Mouse (Mus musculus) erythroblast, embryonic 14.5 days (primary cell): ENCODE measurements around the gene Gm9376. TPM values are rescaled to one million over a fixed set of nuclear protein-coding genes. Genes with fewer than 3 reads are reported as not detected.

ENCODE experiments used
- H3K27me3 ChIP-seq: 2 replicates; pipeline ENCODE4 v1.6.1; 2012; ENCODE audit warnings: inconsistent platforms; ENCODE audit not compliant: control insufficient read depth
- H3K36me3 ChIP-seq: 2 replicates; pipeline ENCODE4 v1.6.1; 2012; ENCODE audit warnings: mild to moderate bottlenecking, inconsistent platforms; ENCODE audit not compliant: control insufficient read depth
- H3K4me1 ChIP-seq: 2 replicates; pipeline ENCODE4 v1.6.1; 2012; ENCODE audit warnings: inconsistent platforms; ENCODE audit not compliant: control insufficient read depth
- H3K4me3 ChIP-seq: replicated peaks from 2 replicates; pipeline ENCODE3; 2012; ENCODE audit warnings: moderate library complexity, mild to moderate bottlenecking, inconsistent platforms
- H3K9me3 ChIP-seq: 2 replicates; pipeline ENCODE4 v1.6.1; 2012; ENCODE audit warnings: low read length, inconsistent platforms, mixed read lengths; ENCODE audit not compliant: control insufficient read depth
- GATA1 ChIP-seq: IDR thresholded peaks from 2 replicates; pipeline ENCODE4 v1.6.1; 2012; ENCODE audit warnings: low read length, inconsistent platforms, mixed read lengths
- TAL1 ChIP-seq: IDR thresholded peaks from 3 replicates; pipeline ENCODE4 v1.6.1; 2012; ENCODE audit warnings: low read length, inconsistent platforms, mixed read lengths
- polyA plus RNA-seq: library from polyadenylated mRNA; stranded (reverse); fragments of >175 nt; gene quantifications from 2 replicates; pipeline ENCODE4 v1.2.3, GENCODE M21; 2012

Gene Gm9376
- polyA plus RNA-seq, 1 experiment, result not detected

DNA sequence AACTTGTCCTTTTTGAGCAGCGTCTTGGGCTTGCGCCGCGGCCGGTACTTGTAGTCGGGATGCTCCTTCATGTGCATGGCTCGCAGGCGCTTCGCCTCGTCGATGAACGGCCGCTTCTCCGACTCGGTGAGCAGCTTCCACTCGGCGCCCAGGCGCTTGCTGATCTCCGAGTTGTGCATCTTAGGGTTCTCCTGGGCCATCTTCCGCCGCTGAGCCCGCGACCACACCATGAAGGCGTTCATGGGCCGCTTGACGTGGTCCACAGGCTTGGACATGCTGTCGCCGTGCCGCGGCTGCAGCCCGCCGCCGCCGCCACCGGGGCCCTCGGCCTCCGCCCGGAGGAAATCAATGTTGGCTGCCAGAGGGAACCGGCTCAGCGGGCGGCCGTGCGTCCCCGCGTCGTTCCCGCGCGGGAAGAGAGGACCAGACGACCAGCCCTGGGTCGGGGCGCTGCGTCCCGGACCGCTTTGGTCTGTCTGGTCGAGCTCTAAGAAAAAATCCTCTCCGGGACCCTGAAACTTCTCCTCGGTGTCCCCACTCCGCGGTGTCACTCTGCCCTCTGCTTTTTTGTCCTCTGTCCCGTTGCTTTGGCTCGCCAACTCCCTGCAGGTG is 31.3 kb upstream of the Gm9376 start:
- no peak for TF ChIP-seq GATA1
- TF ChIP-seq TAL1, result no peak
- H3K9me3 ChIP-seq, result peaks cover 8% of the 10 kb centered on the region; the same call in 1 of the 2 replicates
- peaks cover 100% of the 10 kb centered on the region for H3K27me3 ChIP-seq
- no peaks in the 10 kb centered on the region; the same call in 1 of the 2 replicates for H3K4me1 ChIP-seq
- no peaks in the 10 kb centered on the region for H3K36me3 ChIP-seq
- H3K4me3 ChIP-seq, result no peak overlapping the region

DNA sequence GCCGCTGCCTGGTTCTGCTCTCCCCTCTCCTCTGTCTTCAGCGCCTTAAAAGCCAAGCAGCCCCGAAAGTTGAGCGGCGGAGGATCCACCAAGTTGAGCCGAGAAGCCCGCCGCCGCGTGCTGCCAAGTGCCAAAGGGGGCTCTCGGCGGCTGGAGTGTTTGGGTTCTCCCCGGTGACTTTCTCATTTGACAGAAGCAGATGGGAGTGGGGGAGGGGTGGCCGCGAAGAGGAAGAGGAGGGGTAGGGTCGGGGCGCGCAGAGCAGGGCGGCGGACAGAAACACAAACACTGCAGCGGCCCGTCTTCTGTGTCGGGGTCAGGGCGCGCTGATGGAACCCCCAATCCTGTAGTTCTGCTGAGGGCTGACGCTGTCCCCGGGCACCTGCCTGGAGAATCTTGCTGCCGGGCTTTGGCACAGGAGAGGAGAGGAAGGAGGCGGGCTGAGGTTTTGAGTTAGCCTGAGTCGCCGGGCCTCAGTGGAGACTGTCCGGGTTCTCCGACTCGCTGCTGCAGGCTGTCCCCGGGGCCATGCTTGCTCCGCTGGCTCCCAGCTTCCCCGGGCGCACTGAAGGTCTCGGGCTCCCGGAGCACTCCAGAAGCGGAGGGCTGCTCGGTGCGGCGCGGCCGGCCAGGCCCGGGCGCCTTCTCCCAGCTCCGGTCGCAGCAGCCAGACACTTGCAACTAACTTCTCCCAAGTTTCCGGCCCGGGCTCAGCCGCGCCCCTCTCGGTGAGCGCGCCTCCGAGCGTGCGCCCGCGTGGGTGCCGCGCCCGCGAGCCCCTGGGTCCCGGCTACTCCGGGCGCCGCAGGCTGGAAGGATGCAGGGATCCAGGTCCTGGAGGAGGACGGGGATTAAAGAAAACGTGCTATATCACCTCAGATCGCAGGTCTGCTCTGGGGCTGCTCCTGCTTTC is 30.5 kb upstream of the Gm9376 start:
- Histone ChIP-seq H3K4me1 (no peaks in the 10 kb centered on the region; the same call in 1 of the 2 replicates), H3K9me3 (peaks cover 8% of the 10 kb centered on the region; the same call in 1 of the 2 replicates), H3K4me3 (peak overlapping the region; percentile 18), H3K27me3 (peaks cover 96% of the 10 kb centered on the region), H3K36me3 (no peaks in the 10 kb centered on the region)
- TF ChIP-seq TAL1 (no peak), GATA1 (no peak)

DNA sequence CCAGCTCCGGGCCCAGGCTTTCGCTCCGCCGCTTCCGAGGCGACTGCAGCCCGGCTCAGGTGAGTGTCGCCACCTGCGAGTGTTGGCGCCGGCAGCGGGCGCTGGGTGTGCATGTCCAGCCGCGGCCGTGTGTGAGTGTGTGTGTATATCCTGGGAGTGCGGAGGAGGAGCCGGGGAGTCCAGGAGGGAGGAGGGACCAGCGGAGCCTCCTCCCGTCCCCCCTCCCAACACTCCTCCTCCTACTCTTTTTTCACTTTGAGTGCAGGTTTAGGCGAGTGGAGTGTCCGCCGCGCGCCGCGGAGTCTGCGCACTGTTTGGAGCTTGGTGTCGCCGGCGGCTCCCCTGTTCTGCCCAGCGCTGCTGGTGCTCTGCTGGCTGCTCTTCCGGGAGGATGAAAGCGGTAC is 29.9 kb upstream of the Gm9376 start, which contains the start of gene Sox21:
Gene Sox21, minus strand, starts transcription at position 145 of the 404 bp plus-strand sequence.
- peak within 1 kb of the TSS; percentile 18 for H3K4me3 ChIP-seq
- H3K27me3 ChIP-seq, result peaks cover 90% of the 10 kb centered on the region
- H3K9me3 ChIP-seq, result peaks cover 8% of the 10 kb centered on the region; the same call in 1 of the 2 replicates
- no peaks in the 10 kb centered on the region; the same call in 1 of the 2 replicates for H3K4me1 ChIP-seq
- no peaks in the 10 kb centered on the region for H3K36me3 ChIP-seq
- TF ChIP-seq TAL1 (no peak), GATA1 (no peak)

DNA sequence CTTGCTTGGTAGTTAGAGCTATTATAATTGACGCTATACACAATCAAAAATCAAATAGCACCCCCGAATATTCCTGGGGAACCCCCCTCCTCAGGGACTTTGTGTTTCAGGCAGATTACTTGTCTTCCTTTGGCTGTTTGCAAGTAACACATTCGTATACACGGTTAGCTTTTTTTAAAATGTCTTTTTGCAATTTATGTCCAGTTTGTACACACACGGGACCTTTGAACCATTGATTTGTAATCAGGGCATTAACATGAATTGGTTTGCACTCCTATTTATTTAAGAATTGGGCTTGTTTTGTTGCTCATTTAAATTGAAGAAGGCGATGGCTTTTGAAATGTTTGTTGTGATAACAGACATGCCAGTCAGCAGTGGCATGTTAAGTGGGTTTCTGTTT is 29.0 kb upstream of the Gm9376 start:
- Histone ChIP-seq H3K27me3 (peaks cover 81% of the 10 kb centered on the region), H3K36me3 (no peaks in the 10 kb centered on the region), H3K9me3 (peaks cover 8% of the 10 kb centered on the region; the same call in 1 of the 2 replicates), H3K4me1 (no peaks in the 10 kb centered on the region; the same call in 1 of the 2 replicates), H3K4me3 (no peak overlapping the region)
- no peak for TF ChIP-seq TAL1
- no peak for TF ChIP-seq GATA1

DNA sequence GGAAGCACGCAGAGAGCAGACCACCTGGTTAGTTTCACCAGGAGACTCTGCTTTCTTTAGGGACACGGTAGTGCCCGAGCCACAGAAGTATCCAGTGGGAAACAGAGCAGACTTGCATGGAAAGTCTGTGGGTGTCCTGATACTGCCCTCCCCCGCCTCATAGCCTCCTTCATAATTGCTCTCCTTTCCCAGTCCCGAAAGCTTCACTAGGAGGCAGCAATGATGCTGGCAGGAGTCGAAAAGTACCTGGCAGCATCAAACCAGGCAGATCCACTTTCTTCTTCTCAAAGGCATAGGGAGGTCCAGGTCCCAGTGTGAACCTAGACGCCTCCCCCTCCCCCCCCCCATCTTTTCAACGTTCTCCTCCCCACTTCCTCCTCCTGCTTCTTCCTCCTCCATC is 27.4 kb upstream of the Gm9376 start:
- H3K36me3 ChIP-seq, result no peaks in the 10 kb centered on the region
- H3K4me1 ChIP-seq, result no peaks in the 10 kb centered on the region; the same call in 1 of the 2 replicates
- TF ChIP-seq GATA1, result no peak
- TF ChIP-seq TAL1, result no peak
- H3K4me3 ChIP-seq, result no peak overlapping the region
- peaks cover 65% of the 10 kb centered on the region for H3K27me3 ChIP-seq
- peaks cover 8% of the 10 kb centered on the region; the same call in 1 of the 2 replicates for H3K9me3 ChIP-seq

DNA sequence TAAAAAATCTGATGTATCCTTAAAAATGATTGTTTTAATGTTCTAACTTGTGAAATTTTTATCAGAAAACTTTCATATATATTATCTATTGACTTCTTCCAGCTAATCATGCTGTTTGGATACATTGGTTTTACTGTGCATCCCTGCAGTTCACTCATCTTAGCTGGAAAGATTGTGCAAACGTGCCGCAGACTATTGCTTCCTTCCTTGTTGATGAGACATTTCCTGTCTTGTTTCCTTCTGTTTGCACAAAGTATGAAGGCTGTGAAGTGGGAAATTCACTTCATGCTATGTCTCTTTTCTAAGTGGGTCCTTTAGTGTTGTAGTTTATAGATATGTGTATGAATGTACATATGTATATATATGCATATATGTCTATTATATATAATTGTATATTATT is 25.3 kb upstream of the Gm9376 start:
- no peak overlapping the region for H3K4me3 ChIP-seq
- H3K4me1 ChIP-seq, result no peaks in the 10 kb centered on the region
- TF ChIP-seq GATA1 (no peak), TAL1 (no peak)
- H3K27me3 ChIP-seq, result peaks cover 44% of the 10 kb centered on the region
- no peaks in the 10 kb centered on the region; the same call in 1 of the 2 replicates for H3K9me3 ChIP-seq
- no peaks in the 10 kb centered on the region for H3K36me3 ChIP-seq

DNA sequence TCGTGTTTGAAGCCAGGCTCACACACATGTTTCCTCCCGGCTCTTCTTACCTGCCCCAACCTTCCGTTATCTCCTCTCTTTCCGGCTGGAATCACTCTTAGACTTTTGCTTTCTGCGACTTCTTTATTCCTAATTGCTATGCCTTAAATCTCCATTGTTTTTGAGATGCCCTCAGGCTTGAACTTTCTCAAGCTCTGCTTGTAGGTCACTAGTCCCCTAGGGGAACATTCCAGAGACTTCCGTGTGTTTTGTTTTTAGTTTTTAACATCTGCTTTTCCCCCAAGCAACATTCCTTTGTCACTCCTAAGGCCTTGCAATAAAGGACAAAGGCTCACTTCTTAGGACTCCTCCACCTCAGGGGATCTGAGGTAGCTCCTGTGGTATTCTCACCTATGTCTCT is 13.4 kb upstream of the Gm9376 start:
- no peak overlapping the region for H3K4me3 ChIP-seq
- no peaks in the 10 kb centered on the region for H3K36me3 ChIP-seq
- H3K9me3 ChIP-seq, result peaks cover 5% of the 10 kb centered on the region; the same call in 1 of the 2 replicates
- TF ChIP-seq GATA1 (no peak), TAL1 (no peak)
- no peaks in the 10 kb centered on the region for H3K27me3 ChIP-seq
- no peaks in the 10 kb centered on the region for H3K4me1 ChIP-seq

DNA sequence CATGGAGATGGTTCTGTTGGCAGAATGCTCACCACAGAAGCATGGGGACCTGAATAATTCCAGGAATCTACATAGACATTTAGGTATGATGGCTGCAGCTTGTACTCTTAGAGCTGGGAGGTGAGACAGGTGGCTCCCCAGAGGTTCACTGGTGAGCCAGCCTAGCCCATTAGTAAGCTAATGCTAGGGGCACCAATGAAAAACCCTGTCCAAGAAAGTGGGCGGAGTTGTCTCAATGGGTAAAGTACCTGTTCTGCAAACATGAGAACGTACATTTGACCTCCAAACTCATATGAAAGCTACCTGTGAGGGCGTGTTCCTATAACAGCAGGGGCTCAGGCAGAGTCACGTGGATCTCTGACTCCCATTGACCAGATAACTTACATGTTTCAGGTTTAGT is 2.1 kb downstream of the Gm9376 start:
- no peaks in the 10 kb centered on the region for H3K36me3 ChIP-seq

More for the DNA sequence above, 2.1 kb downstream of the Gm9376 start:
- Histone ChIP-seq H3K9me3 (no peaks in the 10 kb centered on the region), H3K27me3 (no peaks in the 10 kb centered on the region), H3K4me3 (no peak overlapping the region), H3K4me1 (no peaks in the 10 kb centered on the region)
- no peak for TF ChIP-seq TAL1
- TF ChIP-seq GATA1, result no peak
